Mouse (Mus musculus): ENCODE results near the gene Grb7. TPM values are rescaled to one million over a fixed set of nuclear protein-coding genes. Genes with fewer than 3 reads are reported as not detected.

Gene Grb7
- polyA plus RNA-seq, 1 experiment from 2014 or later: 45.3 TPM

- Histone ChIP-seq H3K9ac (no peak overlapping the region), H3K27ac (no peak overlapping the region), H3K4me1 (no peaks in the 10 kb centered on the region), H3K4me2 (no peak overlapping the region), H3K27me3 (no peaks in the 10 kb centered on the region), H3K36me3 (no peaks in the 10 kb centered on the region), H3K4me3 (no peak overlapping the region), H3K9me3 (no peaks in the 10 kb centered on the region)
- WGBS: 80% methylated on average over 9 of the region's 9 CpGs
- ATAC-seq (ENCODE audit: borderline replicate concordance, extremely low read depth, low FRiP score, low TSS enrichment): no peak
These were observed 29.6 kb downstream of the Grb7 start for GRCm38 (mm10) chr11:98475630-98476433.

- no peak overlapping the region for H3K27ac ChIP-seq
- 66% methylated on average over 4 of the region's 4 CpGs for WGBS
- no peaks in the 10 kb centered on the region for H3K4me1 ChIP-seq
- no peaks in the 10 kb centered on the region for H3K9me3 ChIP-seq
- no peak overlapping the region for H3K4me2 ChIP-seq
- no peak for ATAC-seq (ENCODE audit: borderline replicate concordance, extremely low read depth, low FRiP score, low TSS enrichment)
- H3K9ac ChIP-seq: no peak overlapping the region
- H3K27me3 ChIP-seq: no peaks in the 10 kb centered on the region
- no peaks in the 10 kb centered on the region for H3K36me3 ChIP-seq
- no peak overlapping the region for H3K4me3 ChIP-seq
These were observed 30.2 kb downstream of the Grb7 start for GRCm38 (mm10) chr11:98476434-98476807.

GRCm38 (mm10) chr11:98477011-98477701, 31.0 kb downstream of the Grb7 start:
- no peaks in the 10 kb centered on the region for H3K27me3 ChIP-seq
- no peak overlapping the region for H3K4me3 ChIP-seq
- ATAC-seq (ENCODE audit: borderline replicate concordance, extremely low read depth, low FRiP score, low TSS enrichment): no peak
- no peak overlapping the region for H3K27ac ChIP-seq
- no peaks in the 10 kb centered on the region for H3K4me1 ChIP-seq
- no peak overlapping the region for H3K9ac ChIP-seq
- no peaks in the 10 kb centered on the region for H3K9me3 ChIP-seq
- H3K4me2 ChIP-seq: no peak overlapping the region
- H3K36me3 ChIP-seq: no peaks in the 10 kb centered on the region
- WGBS: 54% methylated on average over 14 of the region's 14 CpGs

- H3K27me3 ChIP-seq: no peaks in the 10 kb centered on the region
- H3K9ac ChIP-seq: no peak overlapping the region
- no peak overlapping the region for H3K4me3 ChIP-seq
- WGBS: 72% methylated on average over 13 of the region's 13 CpGs
- H3K36me3 ChIP-seq: no peaks in the 10 kb centered on the region
- no peak for ATAC-seq (ENCODE audit: borderline replicate concordance, extremely low read depth, low FRiP score, low TSS enrichment)
- no peak overlapping the region for H3K4me2 ChIP-seq
- H3K27ac ChIP-seq: no peak overlapping the region
- H3K4me1 ChIP-seq: no peaks in the 10 kb centered on the region
- no peaks in the 10 kb centered on the region for H3K9me3 ChIP-seq
These were observed 33.1 kb downstream of the Grb7 start for GRCm38 (mm10) chr11:98479026-98479939.

- no peaks in the 10 kb centered on the region for H3K27me3 ChIP-seq
- no peak for ATAC-seq (ENCODE audit: borderline replicate concordance, extremely low read depth, low FRiP score, low TSS enrichment)
- no peak overlapping the region for H3K4me3 ChIP-seq
- no peaks in the 10 kb centered on the region for H3K4me1 ChIP-seq
- H3K36me3 ChIP-seq: no peaks in the 10 kb centered on the region
- H3K27ac ChIP-seq: no peak overlapping the region
- no peak overlapping the region for H3K9ac ChIP-seq
- no peak overlapping the region for H3K4me2 ChIP-seq
- 81% methylated on average over 12 of the region's 12 CpGs for WGBS
- no peaks in the 10 kb centered on the region for H3K9me3 ChIP-seq
These were observed 33.8 kb downstream of the Grb7 start for GRCm38 (mm10) chr11:98479940-98480497.

- Histone ChIP-seq H3K27ac (no peak overlapping the region), H3K4me2 (no peak overlapping the region), H3K4me1 (no peaks in the 10 kb centered on the region), H3K4me3 (no peak overlapping the region), H3K9me3 (no peaks in the 10 kb centered on the region), H3K9ac (no peak overlapping the region), H3K36me3 (no peaks in the 10 kb centered on the region), H3K27me3 (no peaks in the 10 kb centered on the region)
- 51% methylated on average over 6 of the region's 6 CpGs for WGBS
- ATAC-seq (ENCODE audit: borderline replicate concordance, extremely low read depth, low FRiP score, low TSS enrichment): no peak
These were observed 35.0 kb downstream of the Grb7 start for GRCm38 (mm10) chr11:98481231-98481630.

- Histone ChIP-seq H3K27me3 (no peaks in the 10 kb centered on the region), H3K9ac (no peak overlapping the region), H3K27ac (no peak overlapping the region), H3K36me3 (no peaks in the 10 kb centered on the region), H3K4me1 (no peaks in the 10 kb centered on the region), H3K9me3 (no peaks in the 10 kb centered on the region), H3K4me2 (no peak overlapping the region), H3K4me3 (no peak overlapping the region)
- WGBS: 73% methylated on average over 10 of the region's 10 CpGs
- ATAC-seq (ENCODE audit: borderline replicate concordance, extremely low read depth, low FRiP score, low TSS enrichment): no peak
These were observed 35.9 kb downstream of the Grb7 start for GRCm38 (mm10) chr11:98482067-98482466.

GRCm38 (mm10) chr11:98485749-98486148, 39.6 kb downstream of the Grb7 start:
- Histone ChIP-seq H3K9ac (no peak overlapping the region), H3K4me2 (no peak overlapping the region), H3K27me3 (no peaks in the 10 kb centered on the region), H3K9me3 (no peaks in the 10 kb centered on the region), H3K27ac (no peak overlapping the region), H3K4me3 (no peak overlapping the region), H3K36me3 (no peaks in the 10 kb centered on the region), H3K4me1 (no peaks in the 10 kb centered on the region)
- 78% methylated on average over 2 of the region's 2 CpGs for WGBS
- ATAC-seq (ENCODE audit: borderline replicate concordance, extremely low read depth, low FRiP score, low TSS enrichment): no peak

- no peak overlapping the region for H3K27ac ChIP-seq
- no peaks in the 10 kb centered on the region for H3K9me3 ChIP-seq
- H3K9ac ChIP-seq: no peak overlapping the region
- no peak overlapping the region for H3K4me3 ChIP-seq
- H3K4me2 ChIP-seq: no peak overlapping the region
- H3K36me3 ChIP-seq: no peaks in the 10 kb centered on the region
- ATAC-seq (ENCODE audit: borderline replicate concordance, extremely low read depth, low FRiP score, low TSS enrichment): no peak
- WGBS: 72% methylated on average over 4 of the region's 5 CpGs
- no peaks in the 10 kb centered on the region for H3K4me1 ChIP-seq
- H3K27me3 ChIP-seq: no peaks in the 10 kb centered on the region
These were observed 41.4 kb downstream of the Grb7 start for GRCm38 (mm10) chr11:98487526-98488040.

GRCm38 (mm10) chr11:98488540-98489234, 42.5 kb downstream of the Grb7 start:
- ATAC-seq (ENCODE audit: borderline replicate concordance, extremely low read depth, low FRiP score, low TSS enrichment): no peak
- H3K4me1 ChIP-seq: no peaks in the 10 kb centered on the region
- no peak overlapping the region for H3K4me3 ChIP-seq
- 73% methylated on average over 20 of the region's 20 CpGs for WGBS
- H3K27ac ChIP-seq: no peak overlapping the region
- H3K36me3 ChIP-seq: no peaks in the 10 kb centered on the region
- H3K4me2 ChIP-seq: no peak overlapping the region
- H3K9me3 ChIP-seq: no peaks in the 10 kb centered on the region
- no peaks in the 10 kb centered on the region for H3K27me3 ChIP-seq
- no peak overlapping the region for H3K9ac ChIP-seq

- no peak for ATAC-seq (ENCODE audit: borderline replicate concordance, extremely low read depth, low FRiP score, low TSS enrichment)
- no peak overlapping the region for H3K27ac ChIP-seq
- H3K9me3 ChIP-seq: no peaks in the 10 kb centered on the region
- H3K4me3 ChIP-seq: no peak overlapping the region
- no peak overlapping the region for H3K4me2 ChIP-seq
- H3K27me3 ChIP-seq: no peaks in the 10 kb centered on the region
- no peaks in the 10 kb centered on the region for H3K36me3 ChIP-seq
- H3K9ac ChIP-seq: no peak overlapping the region
- H3K4me1 ChIP-seq: no peaks in the 10 kb centered on the region
- 86% methylated on average over 7 of the region's 7 CpGs for WGBS
These were observed 45.4 kb downstream of the Grb7 start for GRCm38 (mm10) chr11:98491571-98491970.
